Mouse (Mus musculus) neural tube, embryonic 14.5 days (tissue): ENCODE measurements around the gene Adcyap1r1. TPM values are rescaled to one million over a fixed set of nuclear protein-coding genes. Genes with fewer than 3 reads are reported as not detected.

Experiments used
- ATAC-seq: fragments of 200-750 bp; cut with Nextera tagmentation; 2 replicates; pipeline ENCODE4 v1.8.0; 2017; ENCODE audit warnings: low read depth, mild to moderate bottlenecking, moderate TSS enrichment, moderate library complexity
- H3K27ac ChIP-seq: fragments of 300-500 bp; sonication (generic); 2 replicates; pipeline ENCODE4 v1.5.1; 2014; ENCODE audit warnings: low read depth, mild to moderate bottlenecking, control low read depth, low read length, moderate library complexity, mixed read lengths
- H3K27me3 ChIP-seq: fragments of 300-500 bp; sonication (generic); 2 replicates; pipeline ENCODE4 v1.6.1; 2014; ENCODE audit warnings: low read length; ENCODE audit not compliant: control insufficient read depth, insufficient read depth
- H3K36me3 ChIP-seq: fragments of 300-500 bp; sonication (generic); 2 replicates; pipeline ENCODE4 v1.6.1; 2014; ENCODE audit warnings: low read length, mixed read lengths; ENCODE audit not compliant: control insufficient read depth, insufficient read depth
- H3K4me1 ChIP-seq: fragments of 300-500 bp; sonication (generic); 2 replicates; pipeline ENCODE4 v1.6.1; 2014; ENCODE audit warnings: low read length; ENCODE audit not compliant: control insufficient read depth, insufficient read depth
- H3K4me2 ChIP-seq: fragments of 300-500 bp; sonication (generic); 2 replicates; pipeline ENCODE4 v1.6.1; 2014; ENCODE audit warnings: mild to moderate bottlenecking, low read depth, low read length, control low read depth
- H3K4me3 ChIP-seq: fragments of 300-500 bp; sonication (generic); 2 replicates; pipeline ENCODE4 v1.5.1; 2014; ENCODE audit warnings: low read depth, low read length, control low read depth, mixed read lengths
- H3K9ac ChIP-seq: fragments of 300-500 bp; sonication (generic); replicated peaks from 2 replicates; pipeline ENCODE4 v1.6.1; 2014; ENCODE audit warnings: low read depth, mild to moderate bottlenecking, control low read depth, low read length, mixed read lengths
- H3K9me3 ChIP-seq: fragments of 300-500 bp; sonication (generic); 2 replicates; pipeline ENCODE4 v1.6.1; 2016; ENCODE audit warnings: low read length; ENCODE audit not compliant: control insufficient read depth
- WGBS: fragments of 180-500 bp; shearing (Covaris S2); extraction: QIAGEN DNeasy Blood & Tissue Kit; methylation state at CpG from one replicate; pipeline ENCODE4 v1.1.7; 2014; 5-methylcytosine and 5-hydroxymethylcytosine counted together
- polyA plus RNA-seq: library from polyadenylated mRNA; unstranded; fragments of >200 nt; fragmentation: Nextera tagmentation; extraction: Ambion mirVana; gene quantifications from 2 replicates; pipeline ENCODE4 v1.2.1, GENCODE M21; 2014

The Adcyap1r1 gene
- polyA plus RNA-seq, 1 experiment from 2014 or later = 70.7 TPM

DNA sequence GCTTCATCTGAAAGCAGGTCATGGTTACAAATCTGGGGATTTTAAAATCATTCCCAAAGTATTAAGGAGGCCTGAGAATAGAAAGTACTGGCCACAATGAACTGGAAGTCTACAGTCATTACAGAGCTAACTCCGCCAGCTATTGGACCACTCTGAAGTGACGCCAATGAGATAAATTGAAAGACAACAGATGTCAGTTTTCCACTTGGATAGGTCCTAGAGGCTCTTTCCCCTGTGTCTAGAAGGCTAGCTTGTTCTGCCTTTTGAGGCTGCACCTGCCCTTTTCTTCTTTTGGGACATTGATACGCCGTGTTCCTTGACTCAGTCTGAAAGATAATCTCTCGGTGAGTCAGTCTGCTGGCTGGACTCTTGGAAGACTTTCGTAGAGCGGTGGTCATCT is 50.5 kb downstream of the Adcyap1r1 start:
- H3K4me3 ChIP-seq = no peak overlapping the region
- H3K9ac ChIP-seq = no peak overlapping the region
- no peaks in the 10 kb centered on the region for H3K9me3 ChIP-seq
- no peaks in the 10 kb centered on the region for H3K36me3 ChIP-seq
- no peak overlapping the region for H3K4me2 ChIP-seq
- H3K27me3 ChIP-seq = no peaks in the 10 kb centered on the region
- H3K4me1 ChIP-seq = no peaks in the 10 kb centered on the region
- no peak for ATAC-seq
- 69% methylated on average over 7 of the region's 7 CpGs for WGBS
- H3K27ac ChIP-seq = no peak overlapping the region

DNA sequence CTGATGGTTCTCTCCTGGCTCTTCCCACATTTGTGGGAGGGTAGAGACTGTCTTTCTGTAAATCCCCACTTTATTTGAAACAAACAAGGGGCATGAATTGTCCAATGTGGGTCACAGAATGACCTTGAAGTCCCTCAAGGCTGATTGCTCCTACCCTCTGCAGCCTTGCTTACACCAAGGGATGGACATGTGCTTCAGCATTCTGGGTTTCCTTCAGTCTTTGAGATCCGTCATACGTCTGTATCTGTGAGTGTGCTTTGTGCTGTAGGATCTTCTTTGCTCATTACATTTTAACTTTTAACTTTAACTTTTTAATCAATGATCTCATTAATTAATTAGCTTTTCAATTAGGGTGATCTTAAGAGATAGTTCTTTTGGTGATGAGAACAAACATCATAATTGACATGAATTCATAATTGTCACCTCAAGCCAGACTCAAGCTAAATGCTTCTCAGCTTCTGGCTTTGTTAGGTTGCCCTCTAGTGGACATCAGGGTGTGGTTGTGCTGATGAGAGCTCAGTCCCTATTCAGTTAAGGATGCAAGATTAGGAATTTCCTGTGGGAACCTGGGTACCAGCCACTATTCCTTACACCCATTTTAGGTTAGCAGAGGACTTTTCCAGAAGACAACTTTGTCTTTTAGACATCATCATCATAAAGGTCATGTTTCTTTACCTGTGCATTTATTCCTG is 53.2 kb downstream of the Adcyap1r1 start:
- no peaks in the 10 kb centered on the region for H3K36me3 ChIP-seq
- H3K27ac ChIP-seq = no peak overlapping the region
- no peak overlapping the region for H3K4me3 ChIP-seq
- no peaks in the 10 kb centered on the region for H3K4me1 ChIP-seq
- WGBS = 90% methylated on average over 2 of the region's 2 CpGs
- H3K9me3 ChIP-seq = no peaks in the 10 kb centered on the region
- no peak overlapping the region for H3K9ac ChIP-seq
- peak; percentile 70 for ATAC-seq
- H3K27me3 ChIP-seq = no peaks in the 10 kb centered on the region
- no peak overlapping the region for H3K4me2 ChIP-seq

DNA sequence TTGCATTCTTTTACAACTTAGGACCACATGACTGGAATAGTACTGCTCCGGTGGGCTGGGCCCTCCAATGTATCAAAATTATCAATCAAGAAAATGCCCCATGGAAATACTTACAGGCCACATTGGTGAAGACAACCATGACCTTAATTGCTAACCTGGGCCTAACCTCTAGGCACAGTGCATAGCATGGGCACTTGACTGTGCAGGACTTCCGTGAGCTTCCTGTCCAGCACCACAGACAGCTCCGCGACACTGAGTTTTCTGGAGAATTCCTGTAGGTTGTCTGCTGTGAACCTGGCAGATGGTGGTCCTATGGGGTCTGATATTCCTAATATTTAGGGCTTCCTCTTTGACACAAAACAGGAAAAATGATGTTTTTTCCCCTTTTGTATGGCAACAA is 54.7 kb downstream of the Adcyap1r1 start:
- no peaks in the 10 kb centered on the region for H3K9me3 ChIP-seq
- no peak for ATAC-seq
- no peak overlapping the region for H3K27ac ChIP-seq
- no peaks in the 10 kb centered on the region for H3K36me3 ChIP-seq
- H3K27me3 ChIP-seq = no peaks in the 10 kb centered on the region
- H3K9ac ChIP-seq = no peak overlapping the region
- 84% methylated on average over 4 of the region's 4 CpGs for WGBS
- H3K4me2 ChIP-seq = no peak overlapping the region
- no peak overlapping the region for H3K4me3 ChIP-seq
- H3K4me1 ChIP-seq = no peaks in the 10 kb centered on the region

- Histone ChIP-seq H3K4me1 (peaks cover 3% of the 10 kb centered on the region; the same call in 1 of the 2 replicates), H3K27ac (no peak overlapping the region), H3K36me3 (no peaks in the 10 kb centered on the region), H3K9ac (no peak overlapping the region), H3K27me3 (no peaks in the 10 kb centered on the region), H3K4me2 (no peak overlapping the region), H3K9me3 (no peaks in the 10 kb centered on the region), H3K4me3 (no peak overlapping the region)
- no peak for ATAC-seq
- WGBS = 88% methylated on average over 6 of the region's 6 CpGs
These were observed 57.5 kb downstream of the Adcyap1r1 start for GRCm38 (mm10) chr6:55509130-55509870.

DNA sequence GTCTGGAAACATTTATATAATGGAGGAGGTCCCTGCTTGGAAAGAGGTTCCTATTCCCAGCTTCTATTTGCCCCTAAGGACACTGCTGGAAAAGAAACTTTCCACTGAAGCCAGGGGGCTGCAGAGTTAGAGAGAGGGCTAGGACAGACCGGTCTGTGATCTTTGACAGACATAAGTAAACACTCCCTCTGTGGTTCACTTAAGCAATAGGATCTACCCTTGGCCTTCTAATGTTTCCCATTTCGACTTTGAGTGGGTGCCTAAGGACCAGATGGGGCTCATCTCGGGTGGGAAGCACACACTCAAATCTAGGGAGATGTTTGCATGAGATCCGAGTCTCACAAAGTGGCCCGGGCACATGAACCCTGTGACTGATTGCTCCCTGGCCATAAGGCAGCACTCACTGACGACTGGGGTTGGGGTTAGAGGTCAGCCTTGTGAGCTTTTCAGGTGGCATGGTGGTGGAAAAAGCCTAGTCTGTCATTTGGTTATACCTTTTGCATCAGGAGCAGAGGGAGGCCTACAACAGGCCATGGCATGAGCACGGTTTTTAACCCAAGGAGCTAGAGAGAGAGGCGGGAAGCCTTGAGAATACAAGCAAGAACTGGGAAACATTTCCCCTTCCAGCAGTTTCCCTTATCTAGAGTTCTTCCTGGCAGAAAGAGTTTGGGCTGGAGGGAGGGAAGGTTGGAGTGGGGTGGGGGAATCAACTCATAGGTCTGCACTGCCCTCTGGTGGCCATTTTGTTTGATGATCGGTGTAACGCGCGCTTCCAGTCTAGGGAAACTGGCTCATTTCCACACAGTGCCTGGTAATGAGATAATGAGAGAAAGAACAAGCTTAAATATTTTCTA is 59.7 kb downstream of the Adcyap1r1 start:
- no peak overlapping the region for H3K4me2 ChIP-seq
- H3K9ac ChIP-seq = no peak overlapping the region
- H3K4me1 ChIP-seq = peaks cover 3% of the 10 kb centered on the region; the same call in 1 of the 2 replicates
- 38% methylated on average over 12 of the region's 12 CpGs for WGBS
- H3K4me3 ChIP-seq = no peak overlapping the region
- ATAC-seq = peak; percentile 88; the same call in 1 of the 2 replicates
- no peak overlapping the region for H3K27ac ChIP-seq
- no peaks in the 10 kb centered on the region for H3K9me3 ChIP-seq
- no peaks in the 10 kb centered on the region for H3K36me3 ChIP-seq
- no peaks in the 10 kb centered on the region for H3K27me3 ChIP-seq

GRCm38 (mm10) chr6:55512066-55512703 is 60.4 kb downstream of the Adcyap1r1 start:
- Histone ChIP-seq H3K9me3 (no peaks in the 10 kb centered on the region), H3K9ac (no peak overlapping the region), H3K4me1 (peaks cover 3% of the 10 kb centered on the region; the same call in 1 of the 2 replicates), H3K36me3 (no peaks in the 10 kb centered on the region), H3K27ac (no peak overlapping the region), H3K27me3 (no peaks in the 10 kb centered on the region), H3K4me3 (no peak overlapping the region), H3K4me2 (no peak overlapping the region)
- ATAC-seq = peak; percentile 34; the same call in 1 of the 2 replicates
- WGBS = 34% methylated on average over 19 of the region's 19 CpGs

DNA sequence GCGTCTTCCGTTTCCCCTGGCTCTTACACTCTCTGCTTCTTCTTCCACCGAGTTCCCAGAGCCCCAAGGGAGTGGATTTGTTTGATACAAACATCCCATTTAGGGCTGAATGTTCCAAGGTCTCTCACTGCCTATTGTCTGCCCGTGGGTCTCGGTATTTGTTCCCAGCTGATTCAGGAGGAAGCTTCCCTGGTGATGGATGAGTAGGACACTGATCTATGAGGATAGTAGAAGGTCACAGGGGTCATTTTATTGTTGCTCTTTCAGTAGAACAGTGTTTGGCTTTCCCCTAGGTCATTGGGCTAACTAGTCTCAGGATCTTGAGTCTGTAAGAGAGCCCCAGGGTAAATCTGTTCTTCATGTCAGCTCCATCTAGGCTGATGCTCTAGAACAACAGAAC is 61.7 kb downstream of the Adcyap1r1 start:
- ATAC-seq = no peak
- H3K27me3 ChIP-seq = no peaks in the 10 kb centered on the region

GRCm38 (mm10) chr6:55519605-55520201 is 67.9 kb downstream of the Adcyap1r1 start:
- Histone ChIP-seq H3K27ac (no peak overlapping the region), H3K9me3 (no peaks in the 10 kb centered on the region), H3K27me3 (no peaks in the 10 kb centered on the region), H3K36me3 (no peaks in the 10 kb centered on the region), H3K4me2 (peak overlapping the region; percentile 23; the same call in 1 of the 2 replicates), H3K4me1 (no peaks in the 10 kb centered on the region), H3K9ac (no peak overlapping the region), H3K4me3 (no peak overlapping the region)
- ATAC-seq = peak; percentile 94
- WGBS = 14% methylated on average over 11 of the region's 11 CpGs

More for the DNA sequence above, 61.7 kb downstream of the Adcyap1r1 start:
- no peak overlapping the region for H3K4me2 ChIP-seq
- H3K9me3 ChIP-seq = no peaks in the 10 kb centered on the region
- no peak overlapping the region for H3K9ac ChIP-seq
- H3K4me3 ChIP-seq = no peak overlapping the region
- 49% methylated on average over 5 of the region's 5 CpGs for WGBS
- H3K4me1 ChIP-seq = peaks cover 3% of the 10 kb centered on the region; the same call in 1 of the 2 replicates
- no peak overlapping the region for H3K27ac ChIP-seq
- no peaks in the 10 kb centered on the region for H3K36me3 ChIP-seq
